Mouse (Mus musculus): ENCODE measurements at regions not wholly inside any gene's neighbourhood (a gene's known extent, or its start where the extent isn't known, plus 50 kb on each side); places are given as distances from the start of the nearest gene placed in this dataset.
A peak's percentile ranks its signal among the peaks of the same experiment; 100 is the strongest.

- Histone ChIP-seq H3K9ac (no peak overlapping the region), H3K36me3 (no peaks in the 10 kb centered on the region), H3K27me3 (no peaks in the 10 kb centered on the region), H3K27ac (no peak overlapping the region), H3K4me2 (replicated peaks) (no peak overlapping the region), H3K4me3 (no peak overlapping the region), H3K9me3 (no peaks in the 10 kb centered on the region), H3K4me1 (no peaks in the 10 kb centered on the region)
- 81% methylated on average over 2 of the region's 2 CpGs for WGBS
- no peak for ATAC-seq (ENCODE audit: insufficient number of reproducible peaks, insufficient read depth, low FRiP score, low TSS enrichment)
These were observed 933.1 kb upstream of the A1bg start for GRCm38 (mm10) chr15:61855880-61856279.

GRCm38 (mm10) chr15:61812671-61813070 is 889.9 kb upstream of the A1bg start:
- H3K27me3 ChIP-seq = no peaks in the 10 kb centered on the region
- no peaks in the 10 kb centered on the region for H3K4me1 ChIP-seq
- ATAC-seq (ENCODE audit: insufficient number of reproducible peaks, insufficient read depth, low FRiP score, low TSS enrichment) = no peak
- H3K36me3 ChIP-seq = no peaks in the 10 kb centered on the region
- no peak overlapping the region for H3K9ac ChIP-seq
- H3K27ac ChIP-seq = no peak overlapping the region
- no peaks in the 10 kb centered on the region for H3K9me3 ChIP-seq
- H3K4me3 ChIP-seq = no peak overlapping the region
- no peak overlapping the region for H3K4me2 ChIP-seq (replicated peaks)
- 67% methylated on average over 2 of the region's 2 CpGs for WGBS

- ATAC-seq (ENCODE audit: insufficient number of reproducible peaks, insufficient read depth, low FRiP score, low TSS enrichment) = no peak
- Histone ChIP-seq H3K9ac (no peak overlapping the region), H3K27ac (no peak overlapping the region), H3K4me3 (no peak overlapping the region), H3K27me3 (no peaks in the 10 kb centered on the region), H3K36me3 (no peaks in the 10 kb centered on the region), H3K4me1 (no peaks in the 10 kb centered on the region), H3K4me2 (replicated peaks) (no peak overlapping the region), H3K9me3 (no peaks in the 10 kb centered on the region)
- WGBS = 91% methylated on average over 2 of the region's 2 CpGs
These were observed 882.6 kb upstream of the A1bg start for GRCm38 (mm10) chr15:61805379-61805778.

- Histone ChIP-seq H3K27ac (no peak overlapping the region), H3K4me3 (no peak overlapping the region), H3K4me1 (no peaks in the 10 kb centered on the region), H3K9me3 (no peaks in the 10 kb centered on the region), H3K4me2 (replicated peaks) (no peak overlapping the region), H3K27me3 (no peaks in the 10 kb centered on the region), H3K36me3 (no peaks in the 10 kb centered on the region), H3K9ac (no peak overlapping the region)
- no peak for ATAC-seq (ENCODE audit: insufficient number of reproducible peaks, insufficient read depth, low FRiP score, low TSS enrichment)
- WGBS = 82% methylated on average over 4 of the region's 4 CpGs
These were observed 877.3 kb upstream of the A1bg start for GRCm38 (mm10) chr15:61800155-61800554.

GRCm38 (mm10) chr15:61797827-61798226 is 875.0 kb upstream of the A1bg start:
- ATAC-seq (ENCODE audit: insufficient number of reproducible peaks, insufficient read depth, low FRiP score, low TSS enrichment) = no peak

GRCm38 (mm10) chr15:61794506-61794905 is 871.7 kb upstream of the A1bg start:
- H3K9me3 ChIP-seq = no peaks in the 10 kb centered on the region
- WGBS = 74% methylated on average over 3 of the region's 3 CpGs

More at GRCm38 (mm10) chr15:61797827-61798226, 875.0 kb upstream of the A1bg start:
- Histone ChIP-seq H3K36me3 (no peaks in the 10 kb centered on the region), H3K27ac (no peak overlapping the region), H3K4me1 (no peaks in the 10 kb centered on the region), H3K9ac (no peak overlapping the region), H3K9me3 (no peaks in the 10 kb centered on the region), H3K4me2 (replicated peaks) (no peak overlapping the region), H3K27me3 (no peaks in the 10 kb centered on the region), H3K4me3 (no peak overlapping the region)
- WGBS = 58% methylated on average over 1 of the region's 1 CpGs

GRCm38 (mm10) chr15:61789847-61790562 is 867.2 kb upstream of the A1bg start:
- ATAC-seq (ENCODE audit: insufficient number of reproducible peaks, insufficient read depth, low FRiP score, low TSS enrichment) = no peak

More at GRCm38 (mm10) chr15:61794506-61794905, 871.7 kb upstream of the A1bg start:
- H3K4me2 ChIP-seq (replicated peaks) = no peak overlapping the region
- no peak for ATAC-seq (ENCODE audit: insufficient number of reproducible peaks, insufficient read depth, low FRiP score, low TSS enrichment)
- no peak overlapping the region for H3K27ac ChIP-seq
- H3K4me1 ChIP-seq = no peaks in the 10 kb centered on the region
- H3K4me3 ChIP-seq = no peak overlapping the region
- no peaks in the 10 kb centered on the region for H3K36me3 ChIP-seq
- no peaks in the 10 kb centered on the region for H3K27me3 ChIP-seq
- H3K9ac ChIP-seq = no peak overlapping the region

GRCm38 (mm10) chr15:61787046-61787445 is 864.2 kb upstream of the A1bg start:
- H3K9me3 ChIP-seq = no peaks in the 10 kb centered on the region
- 72% methylated on average over 1 of the region's 1 CpGs for WGBS
- no peak overlapping the region for H3K9ac ChIP-seq
- H3K27me3 ChIP-seq = no peaks in the 10 kb centered on the region
- no peak overlapping the region for H3K4me3 ChIP-seq
- H3K4me2 ChIP-seq (replicated peaks) = no peak overlapping the region
- ATAC-seq (ENCODE audit: insufficient number of reproducible peaks, insufficient read depth, low FRiP score, low TSS enrichment) = no peak
- no peaks in the 10 kb centered on the region for H3K4me1 ChIP-seq
- no peaks in the 10 kb centered on the region for H3K36me3 ChIP-seq
- no peak overlapping the region for H3K27ac ChIP-seq

More at GRCm38 (mm10) chr15:61789847-61790562, 867.2 kb upstream of the A1bg start:
- no peaks in the 10 kb centered on the region for H3K9me3 ChIP-seq
- H3K27me3 ChIP-seq = no peaks in the 10 kb centered on the region
- H3K36me3 ChIP-seq = no peaks in the 10 kb centered on the region
- 82% methylated on average over 7 of the region's 7 CpGs for WGBS
- H3K27ac ChIP-seq = no peak overlapping the region
- H3K4me3 ChIP-seq = no peak overlapping the region
- H3K4me2 ChIP-seq (replicated peaks) = no peak overlapping the region
- H3K9ac ChIP-seq = no peak overlapping the region
- no peaks in the 10 kb centered on the region for H3K4me1 ChIP-seq

GRCm38 (mm10) chr15:61781531-61781930 is 858.7 kb upstream of the A1bg start:
- ATAC-seq (ENCODE audit: insufficient number of reproducible peaks, insufficient read depth, low FRiP score, low TSS enrichment) = no peak
- Histone ChIP-seq H3K4me2 (replicated peaks) (no peak overlapping the region), H3K9ac (no peak overlapping the region), H3K27me3 (no peaks in the 10 kb centered on the region), H3K27ac (no peak overlapping the region), H3K36me3 (no peaks in the 10 kb centered on the region), H3K9me3 (no peaks in the 10 kb centered on the region), H3K4me1 (no peaks in the 10 kb centered on the region), H3K4me3 (no peak overlapping the region)
- WGBS = 79% methylated on average over 2 of the region's 2 CpGs

GRCm38 (mm10) chr15:61772996-61773395 is 850.2 kb upstream of the A1bg start:
- Histone ChIP-seq H3K9me3 (no peaks in the 10 kb centered on the region), H3K27me3 (no peaks in the 10 kb centered on the region), H3K36me3 (no peaks in the 10 kb centered on the region), H3K27ac (no peak overlapping the region), H3K4me2 (replicated peaks) (no peak overlapping the region), H3K9ac (no peak overlapping the region), H3K4me3 (no peak overlapping the region), H3K4me1 (no peaks in the 10 kb centered on the region)
- WGBS = 86% methylated on average over 4 of the region's 4 CpGs
- ATAC-seq (ENCODE audit: insufficient number of reproducible peaks, insufficient read depth, low FRiP score, low TSS enrichment) = no peak

- 0 out of 2 replicates have a peak, but pooled peaks have one; percentile 22 for ATAC-seq (ENCODE audit: insufficient number of reproducible peaks, insufficient read depth, low FRiP score, low TSS enrichment)
- H3K27me3 ChIP-seq = no peaks in the 10 kb centered on the region
- 44% methylated on average over 14 of the region's 14 CpGs for WGBS
- no peaks in the 10 kb centered on the region for H3K9me3 ChIP-seq
- H3K4me2 ChIP-seq (replicated peaks) = 0 out of 2 replicates have a peak overlapping the region, but pooled peaks have one; percentile 1
- H3K9ac ChIP-seq = no peak overlapping the region
- no peak overlapping the region for H3K4me3 ChIP-seq
- no peaks in the 10 kb centered on the region for H3K36me3 ChIP-seq
- 0 out of 2 replicates have a peak overlapping the region, but pooled peaks have one; percentile 51 for H3K27ac ChIP-seq
- no peaks in the 10 kb centered on the region for H3K4me1 ChIP-seq
These were observed 848.1 kb upstream of the A1bg start for GRCm38 (mm10) chr15:61770721-61771542.

GRCm38 (mm10) chr15:61766544-61767094 is 843.8 kb upstream of the A1bg start:
- ATAC-seq (ENCODE audit: insufficient number of reproducible peaks, insufficient read depth, low FRiP score, low TSS enrichment) = no peak
- H3K27ac ChIP-seq = no peak overlapping the region
- no peaks in the 10 kb centered on the region for H3K27me3 ChIP-seq
- H3K4me3 ChIP-seq = no peak overlapping the region
- H3K36me3 ChIP-seq = no peaks in the 10 kb centered on the region
- no peaks in the 10 kb centered on the region for H3K4me1 ChIP-seq
- H3K9ac ChIP-seq = no peak overlapping the region
- WGBS = 53% methylated on average over 2 of the region's 2 CpGs
- H3K9me3 ChIP-seq = no peaks in the 10 kb centered on the region
- no peak overlapping the region for H3K4me2 ChIP-seq (replicated peaks)
